Mouse (Mus musculus): Measurements from ENCODE around the gene Smarca4.
"Not testable (repeated sequence)": the region's sequence is repeated elsewhere in the genome, so short reads cannot be mapped to it uniquely, and the experiment has no call there.

Gene Smarca4

GRCm38 (mm10) chr9:21653253-21653652 lies 37.3 kb downstream of the Smarca4 start:
- DNase-seq (ENCODE audit: low read depth, low spot score): no peak

- no peak for DNase-seq (ENCODE audit: low read depth, low spot score)
These were observed 46.1 kb downstream of the Smarca4 start for GRCm38 (mm10) chr9:21662034-21662433.

- DNase-seq (ENCODE audit: low read depth, low spot score): no peak
These were observed 53.0 kb downstream of the Smarca4 start for GRCm38 (mm10) chr9:21668946-21669345.

GRCm38 (mm10) chr9:21670354-21670753 lies 54.4 kb downstream of the Smarca4 start:
- no peak for DNase-seq (ENCODE audit: low read depth, low spot score)

- no peak for DNase-seq (ENCODE audit: low read depth, low spot score)
These were observed 55.8 kb downstream of the Smarca4 start for GRCm38 (mm10) chr9:21671753-21672152.

GRCm38 (mm10) chr9:21677706-21678105 lies 61.7 kb downstream of the Smarca4 start:
- no peak for DNase-seq (ENCODE audit: low read depth, low spot score)

GRCm38 (mm10) chr9:21680448-21680847 lies 64.5 kb downstream of the Smarca4 start:
- DNase-seq (ENCODE audit: low read depth, low spot score): no peak

GRCm38 (mm10) chr9:21682827-21683226 lies 66.9 kb downstream of the Smarca4 start:
- no peak for DNase-seq (ENCODE audit: low read depth, low spot score)

GRCm38 (mm10) chr9:21683897-21684296 lies 67.9 kb downstream of the Smarca4 start:
- no peak for DNase-seq (ENCODE audit: low read depth, low spot score)

GRCm38 (mm10) chr9:21688554-21688953 lies 72.6 kb downstream of the Smarca4 start:
- DNase-seq (ENCODE audit: low read depth, low spot score): no peak

GRCm38 (mm10) chr9:21690031-21690430 lies 74.1 kb downstream of the Smarca4 start:
- no peak for DNase-seq (ENCODE audit: low read depth, low spot score)

GRCm38 (mm10) chr9:21691862-21692261 lies 75.9 kb downstream of the Smarca4 start:
- DNase-seq (ENCODE audit: low read depth, low spot score): no peak

- DNase-seq (ENCODE audit: low read depth, low spot score): no peak
These were observed 76.5 kb downstream of the Smarca4 start for GRCm38 (mm10) chr9:21692491-21692890.

- no peak for DNase-seq (ENCODE audit: low read depth, low spot score)
These were observed 78.1 kb downstream of the Smarca4 start for GRCm38 (mm10) chr9:21694071-21694470.

- no peak for DNase-seq (ENCODE audit: low read depth, low spot score)
These were observed 79.3 kb downstream of the Smarca4 start for GRCm38 (mm10) chr9:21695229-21695792.

- no peak for DNase-seq (ENCODE audit: low read depth, low spot score)
These were observed 81.2 kb downstream of the Smarca4 start for GRCm38 (mm10) chr9:21697121-21697520.

- not testable (repeated sequence) for DNase-seq (ENCODE audit: low read depth, low spot score)
These were observed 83.3 kb downstream of the Smarca4 start for GRCm38 (mm10) chr9:21699280-21699679.

GRCm38 (mm10) chr9:21701091-21701490 lies 85.1 kb downstream of the Smarca4 start:
- DNase-seq (ENCODE audit: low read depth, low spot score): no peak

- no peak for DNase-seq (ENCODE audit: low read depth, low spot score)
These were observed 87.5 kb downstream of the Smarca4 start for GRCm38 (mm10) chr9:21703494-21703893.

- DNase-seq (ENCODE audit: low read depth, low spot score): no peak
These were observed 90.1 kb downstream of the Smarca4 start for GRCm38 (mm10) chr9:21706085-21706484.

GRCm38 (mm10) chr9:21706586-21707265 lies 90.8 kb downstream of the Smarca4 start:
- no peak for DNase-seq (ENCODE audit: low read depth, low spot score)

GRCm38 (mm10) chr9:21709340-21709739 lies 93.4 kb downstream of the Smarca4 start:
- DNase-seq (ENCODE audit: low read depth, low spot score): no peak

GRCm38 (mm10) chr9:21715298-21715697 lies 99.3 kb downstream of the Smarca4 start:
- no peak for DNase-seq (ENCODE audit: low read depth, low spot score)
